Mouse (Mus musculus): ENCODE measurements around the gene Lcmt1. TPM values are rescaled to one million over a fixed set of nuclear protein-coding genes. Genes with fewer than 3 reads are reported as not detected.
A peak's percentile ranks its signal among the peaks of the same experiment; 100 is the strongest.

Lcmt1 gene
- total RNA-seq, 2 experiments from 2014 or later = 25.9 to 26.6 TPM

GRCm38 (mm10) chr7:123397931-123398330, 28.3 kb downstream of the Lcmt1 start:
- no peak for DNase-seq (ENCODE audit: low spot score in 2 of 2)

- DNase-seq (ENCODE audit: low spot score in 2 of 2) = peak; percentile 30 to 56
These were observed 29.2 kb downstream of the Lcmt1 start for GRCm38 (mm10) chr7:123398828-123399227.

GRCm38 (mm10) chr7:123399286-123399685, 29.7 kb downstream of the Lcmt1 start:
- no peak for DNase-seq (ENCODE audit: low spot score in 2 of 2)

- no peak for DNase-seq (ENCODE audit: low spot score in 2 of 2)
These were observed 31.5 kb downstream of the Lcmt1 start for GRCm38 (mm10) chr7:123401121-123401520.

- DNase-seq (ENCODE audit: low spot score in 2 of 2) = no peak
These were observed 34.6 kb downstream of the Lcmt1 start for GRCm38 (mm10) chr7:123404198-123404597.

GRCm38 (mm10) chr7:123405619-123406018, 36.0 kb downstream of the Lcmt1 start:
- no peak for DNase-seq (ENCODE audit: low spot score in 2 of 2)

- no peak for DNase-seq (ENCODE audit: low spot score in 2 of 2)
These were observed 37.4 kb downstream of the Lcmt1 start for GRCm38 (mm10) chr7:123406988-123407387.

- DNase-seq (ENCODE audit: low spot score in 2 of 2) = no peak
These were observed 40.9 kb downstream of the Lcmt1 start for GRCm38 (mm10) chr7:123410502-123410901.

- DNase-seq (ENCODE audit: low spot score in 2 of 2) = no peak
These were observed 41.5 kb downstream of the Lcmt1 start for GRCm38 (mm10) chr7:123411109-123411508.

- DNase-seq (ENCODE audit: low spot score in 2 of 2) = no peak
These were observed 42.6 kb downstream of the Lcmt1 start for GRCm38 (mm10) chr7:123412143-123412542.

- DNase-seq (ENCODE audit: low spot score in 2 of 2) = no peak
These were observed 47.2 kb downstream of the Lcmt1 start for GRCm38 (mm10) chr7:123416803-123417202.

- no peak for DNase-seq (ENCODE audit: low spot score in 2 of 2)
These were observed 48.1 kb downstream of the Lcmt1 start for GRCm38 (mm10) chr7:123417661-123418060.

- no peak for DNase-seq (ENCODE audit: low spot score in 2 of 2)
These were observed 50.4 kb downstream of the Lcmt1 start for GRCm38 (mm10) chr7:123419984-123420383.

GRCm38 (mm10) chr7:123421958-123422357, 52.4 kb downstream of the Lcmt1 start:
- DNase-seq (ENCODE audit: low spot score in 2 of 2) = no peak

- DNase-seq (ENCODE audit: low spot score in 2 of 2) = no peak
These were observed 54.7 kb downstream of the Lcmt1 start for GRCm38 (mm10) chr7:123424281-123424680.

- no peak for DNase-seq (ENCODE audit: low spot score in 2 of 2)
These were observed 55.7 kb downstream of the Lcmt1 start for GRCm38 (mm10) chr7:123425134-123425757.

- DNase-seq (ENCODE audit: low spot score in 2 of 2) = no peak
These were observed 60.2 kb downstream of the Lcmt1 start for GRCm38 (mm10) chr7:123429624-123430410.

- peak; percentile 29 to 42 for DNase-seq (ENCODE audit: low spot score in 2 of 2)
These were observed 60.8 kb downstream of the Lcmt1 start for GRCm38 (mm10) chr7:123430411-123430705.

GRCm38 (mm10) chr7:123431206-123431605, 61.6 kb downstream of the Lcmt1 start:
- DNase-seq (ENCODE audit: low spot score in 2 of 2) = no peak

GRCm38 (mm10) chr7:123442079-123442478, 72.5 kb downstream of the Lcmt1 start:
- DNase-seq (ENCODE audit: low spot score in 2 of 2) = no peak

- DNase-seq (ENCODE audit: low spot score in 2 of 2) = no peak
These were observed 79.2 kb downstream of the Lcmt1 start for GRCm38 (mm10) chr7:123448794-123449193.

GRCm38 (mm10) chr7:123449676-123450075, 80.1 kb downstream of the Lcmt1 start:
- DNase-seq (ENCODE audit: low spot score in 2 of 2) = no peak

GRCm38 (mm10) chr7:123450515-123450914, 80.9 kb downstream of the Lcmt1 start:
- DNase-seq (ENCODE audit: low spot score in 2 of 2) = no peak
